Mouse (Mus musculus): Measurements from ENCODE around the gene Kcna7.

Kcna7 gene

GRCm38 (mm10) chr7:45420615-45420919 is 15.1 kb downstream of the Kcna7 start, which contains the start of gene Lhb:
TSS of gene Lhb (plus strand) at chr7:45420820.
- DNase-seq (ENCODE audit: low read depth, low spot score) = no peak

- no peak for DNase-seq (ENCODE audit: low read depth, low spot score)
Measured at GRCm38 (mm10) chr7:45421194-45421593, 15.7 kb downstream of the Kcna7 start.

- no peak for DNase-seq (ENCODE audit: low read depth, low spot score)
Measured at GRCm38 (mm10) chr7:45426556-45426955, 21.1 kb downstream of the Kcna7 start.

- DNase-seq (ENCODE audit: low read depth, low spot score) = no peak
Measured at GRCm38 (mm10) chr7:45433835-45434202, 28.4 kb downstream of the Kcna7 start.

- DNase-seq (ENCODE audit: low read depth, low spot score) = peak; percentile 100
Measured at GRCm38 (mm10) chr7:45434203-45435015, 29.0 kb downstream of the Kcna7 start, which contains the start of gene Gys1. TSS of gene Gys1 (plus strand) at chr7:45434844.

- DNase-seq (ENCODE audit: low read depth, low spot score) = no peak
Measured at GRCm38 (mm10) chr7:45435038-45435437, 29.6 kb downstream of the Kcna7 start.

- DNase-seq (ENCODE audit: low read depth, low spot score) = no peak
Measured at GRCm38 (mm10) chr7:45436444-45436843, 31.0 kb downstream of the Kcna7 start.

- DNase-seq (ENCODE audit: low read depth, low spot score) = peak; percentile 74
Measured at GRCm38 (mm10) chr7:45437046-45437445, 31.6 kb downstream of the Kcna7 start.

GRCm38 (mm10) chr7:45437521-45438276 is 32.2 kb downstream of the Kcna7 start, which contains the start of gene Ruvbl2:
TSS of gene Ruvbl2 (minus strand) at chr7:45438096.
- peak; percentile 87 for DNase-seq (ENCODE audit: low read depth, low spot score)

- no peak for DNase-seq (ENCODE audit: low read depth, low spot score)
Measured at GRCm38 (mm10) chr7:45443526-45444420, 38.3 kb downstream of the Kcna7 start.

- DNase-seq (ENCODE audit: low read depth, low spot score) = no peak
Measured at GRCm38 (mm10) chr7:45446589-45446988, 41.1 kb downstream of the Kcna7 start.

- peak; percentile 80 for DNase-seq (ENCODE audit: low read depth, low spot score)
Measured at GRCm38 (mm10) chr7:45447325-45447990, 42.0 kb downstream of the Kcna7 start.

- no peak for DNase-seq (ENCODE audit: low read depth, low spot score)
Measured at GRCm38 (mm10) chr7:45449974-45450373, 44.5 kb downstream of the Kcna7 start.

- DNase-seq (ENCODE audit: low read depth, low spot score) = peak; percentile 89
Measured at GRCm38 (mm10) chr7:45451344-45451982, 46.0 kb downstream of the Kcna7 start.

GRCm38 (mm10) chr7:45454971-45455370 is 49.5 kb downstream of the Kcna7 start:
- DNase-seq (ENCODE audit: low read depth, low spot score) = no peak

- peak; percentile 67 for DNase-seq (ENCODE audit: low read depth, low spot score)
Measured at GRCm38 (mm10) chr7:45455932-45456696, 50.7 kb downstream of the Kcna7 start.

GRCm38 (mm10) chr7:45456721-45457203 is 51.3 kb downstream of the Kcna7 start:
- DNase-seq (ENCODE audit: low read depth, low spot score) = peak; percentile 49

GRCm38 (mm10) chr7:45457204-45458060 is 52.0 kb downstream of the Kcna7 start:
- DNase-seq (ENCODE audit: low read depth, low spot score) = peak; percentile 76

Data from ES-CJ7 (cell line).